Mouse (Mus musculus): Measurements from ENCODE around the gene Sept9. TPM values are rescaled to one million over a fixed set of nuclear protein-coding genes. Genes with fewer than 3 reads are reported as not detected.

Gene Sept9
- polyA plus RNA-seq, 1 experiment from 2014 or later, result 106 TPM

DNA sequence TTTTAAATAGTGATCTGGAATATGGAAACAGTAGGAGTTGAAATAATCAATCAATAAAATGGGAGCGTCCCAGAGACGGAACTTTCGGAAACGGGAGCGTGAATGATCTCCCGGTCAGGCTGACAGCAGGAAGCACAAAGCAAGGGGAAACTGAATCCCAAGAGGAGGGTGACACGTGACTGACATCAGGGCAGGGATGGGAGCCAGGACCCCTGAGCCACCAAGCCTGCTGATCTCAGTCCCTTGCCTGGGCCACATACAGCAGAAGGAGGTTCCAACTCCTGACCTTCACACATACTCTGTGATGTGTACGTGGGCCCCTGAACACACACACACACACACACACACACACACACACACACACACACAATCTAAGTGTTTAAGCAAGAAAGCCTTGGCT is 37.9 kb upstream of the Sept9 start:
- Histone ChIP-seq H3K4me3 (no peak overlapping the region), H3K36me3 (replicated peaks) (peaks cover 15% of the 10 kb centered on the region; the same call in 1 of the 2 replicates), H3K4me1 (0 out of 2 replicates have a peak, but pooled peaks cover 4% of the 10 kb centered on the region), H3K9ac (no peak overlapping the region), H3K27me3 (replicated peaks) (no peaks in the 10 kb centered on the region), H3K27ac (no peak overlapping the region), H3K9me3 (no peaks in the 10 kb centered on the region), H3K4me2 (no peak overlapping the region)
- 76% methylated on average over 8 of the region's 8 CpGs for WGBS
- no peak for ATAC-seq (replicated peaks)

DNA sequence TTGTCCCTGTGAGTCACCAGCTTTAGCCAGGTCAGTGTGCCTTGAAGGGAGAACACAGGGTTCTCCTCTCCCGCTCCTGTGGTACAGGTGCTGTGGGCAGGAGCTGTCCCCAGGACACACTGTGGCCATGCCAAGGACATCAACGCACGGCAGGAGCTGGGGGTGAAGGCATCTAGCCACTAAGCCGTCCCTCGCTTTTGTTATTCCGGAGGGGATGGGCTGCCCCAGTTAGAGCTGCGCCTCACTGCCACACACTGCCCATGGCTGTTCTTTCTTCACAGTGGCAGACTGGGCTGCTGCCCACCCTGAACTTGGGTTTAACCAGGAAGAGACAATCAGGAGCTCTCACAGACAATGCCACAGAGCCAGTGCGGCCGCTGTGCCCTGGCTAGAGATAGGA is 36.4 kb upstream of the Sept9 start:
- Histone ChIP-seq H3K36me3 (replicated peaks) (peaks cover 7% of the 10 kb centered on the region; the same call in 1 of the 2 replicates), H3K4me3 (no peak overlapping the region), H3K9me3 (no peaks in the 10 kb centered on the region), H3K9ac (no peak overlapping the region), H3K4me2 (no peak overlapping the region), H3K27me3 (replicated peaks) (no peaks in the 10 kb centered on the region), H3K4me1 (0 out of 2 replicates have a peak, but pooled peaks cover 4% of the 10 kb centered on the region), H3K27ac (no peak overlapping the region)
- no peak for ATAC-seq (replicated peaks)
- WGBS, result 80% methylated on average over 9 of the region's 9 CpGs

DNA sequence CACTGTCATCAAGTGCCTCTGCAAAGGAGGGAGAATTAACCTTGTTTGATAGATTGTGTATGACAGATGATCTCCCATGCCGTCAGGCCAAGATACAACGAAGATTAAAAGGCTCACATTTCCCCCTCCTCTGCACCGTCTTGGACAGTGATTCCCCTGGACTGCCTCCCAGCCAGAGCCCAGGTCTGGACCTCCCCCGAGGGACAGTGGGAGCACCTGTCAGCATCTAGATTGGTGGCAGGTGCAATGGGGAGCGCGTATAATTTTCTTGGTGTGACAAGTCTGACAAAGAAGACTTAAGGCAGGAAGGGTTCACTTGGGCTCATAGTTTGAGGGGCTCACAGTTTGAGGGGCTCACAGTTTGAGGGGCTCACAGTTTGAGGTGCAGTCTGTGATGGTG is 35.7 kb upstream of the Sept9 start:
- no peaks in the 10 kb centered on the region for H3K27me3 ChIP-seq (replicated peaks)
- H3K9ac ChIP-seq, result no peak overlapping the region
- no peak for ATAC-seq (replicated peaks)
- H3K36me3 ChIP-seq (replicated peaks), result peaks cover 4% of the 10 kb centered on the region; the same call in 1 of the 2 replicates
- no peaks in the 10 kb centered on the region for H3K9me3 ChIP-seq
- H3K4me2 ChIP-seq, result no peak overlapping the region
- WGBS, result 87% methylated on average over 6 of the region's 6 CpGs
- H3K4me1 ChIP-seq, result no peaks in the 10 kb centered on the region
- no peak overlapping the region for H3K4me3 ChIP-seq
- H3K27ac ChIP-seq, result no peak overlapping the region

DNA sequence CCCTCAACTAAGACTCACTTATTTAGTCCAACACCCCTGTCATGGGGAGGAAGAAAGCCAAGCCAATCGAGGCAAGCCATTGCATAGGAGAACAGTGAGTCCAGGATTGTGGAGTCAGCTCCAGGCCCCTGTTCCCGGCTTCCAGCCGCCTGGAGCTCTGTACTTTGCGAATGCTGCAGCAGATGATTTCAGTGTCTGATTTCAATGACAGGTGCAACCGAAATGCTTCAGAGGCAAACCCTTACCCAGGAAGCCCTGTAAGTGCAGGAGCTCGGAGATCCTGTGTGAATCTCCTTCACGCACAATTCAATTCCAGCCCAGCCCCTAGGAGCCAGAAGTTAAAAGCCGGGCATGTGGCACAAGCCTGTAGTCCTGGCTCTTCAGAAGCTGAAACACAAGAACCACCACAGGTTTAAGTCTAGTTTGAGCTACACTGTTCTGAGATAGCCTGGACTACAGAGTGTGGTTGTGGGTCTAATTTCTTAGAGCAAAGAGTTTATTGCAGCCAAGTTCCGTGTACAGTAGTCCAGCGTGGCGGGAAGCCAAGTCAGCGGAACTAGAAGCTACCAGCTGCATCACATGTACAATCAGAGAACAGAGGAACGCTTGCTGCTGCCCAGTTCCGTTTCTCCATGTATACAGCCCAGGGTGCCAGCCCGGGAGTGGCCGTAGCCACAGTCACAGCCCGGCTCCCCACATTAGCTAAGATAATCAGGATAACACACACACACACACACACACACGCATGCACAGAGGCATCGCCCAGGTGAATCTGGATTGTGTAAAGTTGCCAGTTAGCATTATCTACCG is 31.0 kb upstream of the Sept9 start:
- ATAC-seq (replicated peaks), result no peak
- Histone ChIP-seq H3K36me3 (replicated peaks) (no peaks in the 10 kb centered on the region), H3K4me2 (no peak overlapping the region), H3K9me3 (no peaks in the 10 kb centered on the region), H3K27ac (0 out of 2 replicates have a peak overlapping the region, but pooled peaks have one; percentile 21), H3K27me3 (replicated peaks) (no peaks in the 10 kb centered on the region), H3K4me1 (no peaks in the 10 kb centered on the region), H3K9ac (no peak overlapping the region), H3K4me3 (no peak overlapping the region)
- WGBS, result 83% methylated on average over 20 of the region's 20 CpGs

DNA sequence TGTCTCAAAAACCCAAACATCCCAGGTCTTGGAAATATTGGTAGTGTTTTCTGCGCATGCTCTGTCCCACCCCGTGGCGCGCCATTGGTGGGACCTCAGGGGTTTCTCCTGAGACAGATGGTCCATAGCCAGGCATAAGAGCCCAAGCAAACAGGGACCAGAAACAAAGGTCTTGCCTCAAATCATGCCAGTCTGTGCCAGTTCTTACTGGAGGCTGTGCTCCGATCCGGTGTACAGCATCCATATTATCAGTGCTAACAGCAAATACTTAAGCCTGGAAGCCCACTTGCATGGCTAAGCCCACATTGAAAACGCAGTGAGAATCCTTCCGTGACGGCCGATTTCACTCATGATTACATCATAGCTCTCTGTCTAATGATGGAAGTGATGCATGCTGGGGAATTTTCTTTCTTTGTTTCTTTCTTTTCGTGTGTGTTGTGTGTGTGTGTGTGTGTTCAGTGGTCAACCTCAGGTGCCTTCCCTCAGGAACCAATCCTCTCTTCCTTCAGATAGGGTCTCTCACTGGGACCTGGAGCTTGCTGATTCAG is 30.3 kb upstream of the Sept9 start:
- H3K9me3 ChIP-seq, result no peaks in the 10 kb centered on the region
- H3K9ac ChIP-seq, result no peak overlapping the region
- no peak overlapping the region for H3K4me3 ChIP-seq
- H3K4me2 ChIP-seq, result no peak overlapping the region
- H3K4me1 ChIP-seq, result peaks cover 1% of the 10 kb centered on the region; the same call in 1 of the 2 replicates
- ATAC-seq (replicated peaks), result no peak
- H3K27ac ChIP-seq, result 0 out of 2 replicates have a peak overlapping the region, but pooled peaks have one; percentile 21
- no peaks in the 10 kb centered on the region for H3K27me3 ChIP-seq (replicated peaks)
- 85% methylated on average over 11 of the region's 11 CpGs for WGBS
- no peaks in the 10 kb centered on the region for H3K36me3 ChIP-seq (replicated peaks)

DNA sequence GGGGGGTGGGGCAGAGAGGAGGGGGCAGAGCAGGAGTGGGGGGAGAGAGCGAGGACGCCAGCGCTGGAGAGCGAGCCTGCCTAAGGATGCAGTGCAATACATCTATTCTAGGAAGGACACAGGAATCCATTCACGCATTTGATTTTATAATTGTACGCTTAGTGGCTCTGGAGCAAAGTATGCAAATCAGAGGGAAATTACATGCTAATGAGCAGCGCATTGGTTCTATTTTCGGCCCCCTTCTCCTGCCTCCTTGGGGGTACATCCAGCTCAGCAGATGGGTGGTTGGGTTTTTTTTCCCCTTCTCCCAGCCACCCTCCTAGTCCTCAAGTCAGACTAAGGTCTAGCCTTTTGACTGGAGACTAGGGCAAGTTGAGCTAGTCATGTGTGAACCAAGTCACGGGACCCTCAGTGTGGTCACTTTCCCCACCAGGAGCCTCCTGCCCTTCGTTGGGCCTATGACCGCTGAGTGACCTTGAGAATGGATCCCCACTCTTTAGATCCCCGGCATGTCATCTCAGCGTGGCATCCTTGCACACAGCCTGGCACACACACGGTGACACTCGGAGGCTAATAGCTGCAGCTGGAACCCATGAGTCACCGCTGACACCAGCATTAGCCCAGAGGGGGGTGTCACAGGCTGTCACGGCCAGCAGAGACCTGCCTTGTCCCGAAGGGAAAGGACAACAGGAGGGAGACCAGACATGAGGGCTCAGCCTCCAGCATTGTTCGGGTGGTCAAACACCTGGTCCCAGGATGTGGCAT is 29.5 kb upstream of the Sept9 start:
- 0 out of 2 replicates have a peak overlapping the region, but pooled peaks have one; percentile 2 for H3K27ac ChIP-seq
- WGBS, result 75% methylated on average over 19 of the region's 19 CpGs
- H3K9ac ChIP-seq, result no peak overlapping the region
- no peaks in the 10 kb centered on the region for H3K27me3 ChIP-seq (replicated peaks)
- H3K9me3 ChIP-seq, result no peaks in the 10 kb centered on the region
- no peak overlapping the region for H3K4me2 ChIP-seq
- H3K4me1 ChIP-seq, result peaks cover 9% of the 10 kb centered on the region
- no peak for ATAC-seq (replicated peaks)
- no peak overlapping the region for H3K4me3 ChIP-seq
- H3K36me3 ChIP-seq (replicated peaks), result no peaks in the 10 kb centered on the region

DNA sequence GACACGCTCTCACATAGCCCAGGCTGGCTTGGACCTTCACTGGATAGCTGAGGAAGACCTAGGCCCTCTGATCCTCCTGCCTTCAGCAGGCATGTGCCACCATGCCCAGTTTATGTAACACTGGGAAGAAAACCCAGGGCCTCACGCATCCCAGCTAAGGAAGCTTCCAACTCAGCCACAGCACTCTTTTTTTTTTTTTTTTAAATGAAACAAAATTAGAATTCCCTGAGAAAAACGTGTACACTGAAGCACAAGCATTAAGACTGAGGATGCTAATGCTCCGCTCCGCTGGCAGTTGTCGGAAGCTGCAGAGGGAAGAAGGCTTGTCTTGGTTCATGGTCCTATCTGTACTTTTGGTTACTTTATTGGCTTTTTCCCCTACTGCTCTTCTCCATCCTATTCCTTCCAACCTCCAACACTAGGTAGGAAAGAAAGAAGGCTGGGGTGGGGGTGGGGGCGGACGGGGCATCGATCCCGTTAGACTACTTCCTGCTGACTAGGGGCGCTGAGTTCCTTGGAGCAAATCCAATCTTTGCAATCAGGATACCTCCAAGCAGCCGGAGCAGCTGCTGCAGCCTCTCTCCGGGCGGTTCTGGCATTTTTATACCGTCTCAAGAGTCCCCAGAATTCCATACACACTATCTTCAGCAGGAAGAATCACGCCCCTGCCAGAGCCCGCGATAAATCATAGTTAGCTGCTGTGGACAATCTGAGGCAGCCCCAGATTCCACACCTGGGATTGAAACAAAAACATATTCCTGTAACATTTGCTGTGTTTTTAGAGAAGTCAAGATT is 25.2 kb upstream of the Sept9 start:
- Histone ChIP-seq H3K9ac (no peak overlapping the region), H3K27ac (no peak overlapping the region)
- WGBS, result 43% methylated on average over 18 of the region's 18 CpGs

DNA sequence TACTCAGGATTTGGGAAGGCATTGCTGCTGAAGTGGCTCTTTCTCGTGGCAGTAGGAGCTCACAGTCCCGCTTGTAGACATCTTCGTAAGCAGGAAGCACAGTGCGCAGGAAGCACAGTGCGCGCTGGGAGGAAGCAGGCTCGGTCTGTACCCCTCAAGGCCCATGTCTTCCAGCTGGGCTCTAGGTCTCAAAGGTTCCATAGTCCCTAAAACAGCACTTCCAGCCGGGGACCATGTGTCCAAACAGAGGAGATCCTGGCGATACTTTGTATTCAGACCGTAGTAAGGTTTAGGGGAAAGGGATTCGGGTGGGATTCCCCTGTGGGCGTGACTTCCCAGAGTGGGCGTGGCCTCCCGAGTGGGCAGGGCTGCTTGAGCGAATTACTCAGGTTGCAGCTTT is 24.5 kb upstream of the Sept9 start:
- Histone ChIP-seq H3K4me3 (0 out of 2 replicates have a peak overlapping the region, but pooled peaks have one; percentile 9), H3K9me3 (no peaks in the 10 kb centered on the region), H3K27me3 (replicated peaks) (no peaks in the 10 kb centered on the region), H3K4me2 (peak overlapping the region; percentile 27), H3K27ac (no peak overlapping the region), H3K36me3 (replicated peaks) (no peaks in the 10 kb centered on the region), H3K4me1 (peaks cover 15% of the 10 kb centered on the region), H3K9ac (no peak overlapping the region)
- 48% methylated on average over 15 of the region's 15 CpGs for WGBS
- no peak for ATAC-seq (replicated peaks)

More for the DNA sequence above, 25.2 kb upstream of the Sept9 start:
- H3K27me3 ChIP-seq (replicated peaks), result no peaks in the 10 kb centered on the region
- H3K4me2 ChIP-seq, result peak overlapping the region; percentile 27
- no peaks in the 10 kb centered on the region for H3K9me3 ChIP-seq
- H3K36me3 ChIP-seq (replicated peaks), result no peaks in the 10 kb centered on the region
- ATAC-seq (replicated peaks), result no peak
- peaks cover 15% of the 10 kb centered on the region for H3K4me1 ChIP-seq
- H3K4me3 ChIP-seq, result no peak overlapping the region

DNA sequence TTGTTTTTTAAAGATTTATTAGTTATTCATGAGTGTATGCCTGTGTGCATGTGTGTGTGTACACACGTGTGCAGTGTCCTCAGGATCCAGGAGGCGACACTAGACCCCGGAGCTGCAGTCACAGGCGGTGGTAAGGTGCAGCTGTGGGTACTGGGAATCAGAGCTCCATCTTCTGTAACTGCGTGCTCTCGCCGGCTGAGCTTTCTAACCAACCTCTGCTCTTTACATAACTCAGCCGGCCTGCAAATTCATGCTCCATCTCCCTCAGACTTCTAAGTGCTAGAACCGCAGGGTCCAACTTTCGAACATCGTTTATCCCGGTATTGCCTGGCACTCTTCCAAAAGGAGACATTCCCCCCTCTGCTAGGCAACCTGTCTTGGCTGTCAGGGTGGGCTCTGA is 24.0 kb upstream of the Sept9 start:
- Histone ChIP-seq H3K4me1 (peaks cover 15% of the 10 kb centered on the region), H3K9me3 (no peaks in the 10 kb centered on the region), H3K36me3 (replicated peaks) (no peaks in the 10 kb centered on the region), H3K27me3 (replicated peaks) (no peaks in the 10 kb centered on the region), H3K27ac (no peak overlapping the region), H3K4me2 (no peak overlapping the region), H3K9ac (no peak overlapping the region), H3K4me3 (no peak overlapping the region)
- ATAC-seq (replicated peaks), result no peak
- 78% methylated on average over 12 of the region's 12 CpGs for WGBS

DNA sequence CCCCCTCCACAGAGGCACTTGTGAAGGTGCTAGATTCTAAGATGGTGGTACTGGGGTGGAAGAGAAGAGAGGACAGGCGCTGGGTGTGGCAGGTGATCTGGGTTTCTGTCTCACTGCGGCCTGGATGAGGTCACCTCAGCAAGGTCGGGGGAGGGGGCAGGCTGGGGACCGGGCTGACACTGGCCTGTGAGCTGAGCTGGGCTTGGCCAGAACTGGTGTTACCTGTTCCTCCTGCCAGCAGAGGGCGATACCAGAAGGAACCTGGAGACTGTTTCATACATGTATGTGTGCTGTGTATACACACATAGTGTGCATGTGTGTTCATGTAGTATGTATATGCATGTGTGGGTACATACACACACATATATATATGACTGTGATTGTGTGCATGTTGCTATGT is 23.2 kb upstream of the Sept9 start:
- no peak overlapping the region for H3K27ac ChIP-seq

DNA sequence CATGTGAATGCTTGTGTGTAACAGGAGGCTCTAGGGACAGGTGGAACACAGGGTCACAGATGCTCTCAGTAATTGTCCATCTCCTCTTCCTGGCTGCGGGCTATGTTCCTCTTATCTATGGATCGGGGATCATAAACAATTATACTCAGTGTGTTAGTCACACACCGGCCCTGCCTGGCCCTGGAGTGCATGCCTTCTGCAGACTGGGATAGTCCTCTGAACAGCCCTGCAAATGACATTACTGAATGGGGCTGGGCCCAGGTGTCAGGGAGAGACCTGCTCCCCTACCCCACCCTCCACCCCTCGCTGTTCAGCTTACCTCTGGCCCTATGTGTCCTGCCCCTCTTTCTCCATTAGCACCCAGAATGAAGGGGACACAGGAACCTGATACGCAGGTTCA is 22.6 kb upstream of the Sept9 start:
- H3K4me1 ChIP-seq, result peaks cover 15% of the 10 kb centered on the region
- H3K27me3 ChIP-seq (replicated peaks), result no peaks in the 10 kb centered on the region
- no peaks in the 10 kb centered on the region for H3K36me3 ChIP-seq (replicated peaks)
- no peak overlapping the region for H3K27ac ChIP-seq
- no peak overlapping the region for H3K4me3 ChIP-seq
- no peak overlapping the region for H3K9ac ChIP-seq
- 79% methylated on average over 5 of the region's 5 CpGs for WGBS
- ATAC-seq (replicated peaks), result peak; percentile 59
- H3K9me3 ChIP-seq, result no peaks in the 10 kb centered on the region
- no peak overlapping the region for H3K4me2 ChIP-seq

More for the DNA sequence above, 23.2 kb upstream of the Sept9 start:
- no peak; the same call in 1 of the 2 replicates for ATAC-seq (replicated peaks)
- no peaks in the 10 kb centered on the region for H3K27me3 ChIP-seq (replicated peaks)
- no peak overlapping the region for H3K4me3 ChIP-seq
- no peak overlapping the region for H3K4me2 ChIP-seq
- peaks cover 15% of the 10 kb centered on the region for H3K4me1 ChIP-seq
- H3K36me3 ChIP-seq (replicated peaks), result no peaks in the 10 kb centered on the region
- 32% methylated on average over 5 of the region's 5 CpGs for WGBS
- H3K9ac ChIP-seq, result no peak overlapping the region
- H3K9me3 ChIP-seq, result no peaks in the 10 kb centered on the region

Measured in midbrain, embryonic 15.5 days (tissue).